Mouse (Mus musculus) kidney, embryonic 15.5 days (tissue): Measurements from ENCODE around the gene Sytl3. TPM values are rescaled to one million over a fixed set of nuclear protein-coding genes. Genes with fewer than 3 reads are reported as not detected.

Experiments used
- ATAC-seq: fragments of 200-750 bp; cut with Nextera tagmentation; replicated peaks from 2 replicates; pipeline ENCODE4 v1.8.0; 2017; ENCODE audit warnings: moderate TSS enrichment; ENCODE audit not compliant: low FRiP score
- H3K27ac ChIP-seq: fragments of 300-500 bp; sonication (generic); 2 replicates; pipeline ENCODE4 v1.5.1; 2015; ENCODE audit warnings: mild to moderate bottlenecking, inconsistent platforms
- H3K27me3 ChIP-seq: fragments of 300-500 bp; sonication (generic); 2 replicates; pipeline ENCODE4 v1.6.1; 2015; ENCODE audit warnings: inconsistent platforms
- H3K36me3 ChIP-seq: fragments of 300-500 bp; sonication (generic); 2 replicates; pipeline ENCODE4 v1.6.1; 2015; ENCODE audit warnings: inconsistent platforms
- H3K4me1 ChIP-seq: fragments of 300-500 bp; sonication (generic); 2 replicates; pipeline ENCODE4 v1.6.1; 2015; ENCODE audit warnings: inconsistent platforms
- H3K4me2 ChIP-seq: fragments of 300-500 bp; sonication (generic); 2 replicates; pipeline ENCODE4 v1.6.1; 2015; ENCODE audit warnings: moderate library complexity, mild to moderate bottlenecking, inconsistent platforms
- H3K4me3 ChIP-seq: fragments of 300-500 bp; sonication (generic); replicated peaks from 2 replicates; pipeline ENCODE4 v1.5.1; 2015; ENCODE audit warnings: mild to moderate bottlenecking, inconsistent platforms
- H3K9ac ChIP-seq: fragments of 300-500 bp; sonication (generic); 2 replicates; pipeline ENCODE4 v1.6.1; 2015; ENCODE audit warnings: mild to moderate bottlenecking, inconsistent platforms
- H3K9me3 ChIP-seq: fragments of 300-500 bp; sonication (generic); replicated peaks from 2 replicates; pipeline ENCODE4 v1.6.1; 2016; ENCODE audit warnings: inconsistent platforms
- WGBS: fragments of 180-500 bp; shearing (Covaris S2); methylation state at CpG from one replicate; pipeline ENCODE4 v1.1.7; 2015; ENCODE audit warnings: mixed read lengths; 5-methylcytosine and 5-hydroxymethylcytosine counted together
- polyA plus RNA-seq: library from polyadenylated mRNA; unstranded; fragments of >200 nt; fragmentation: Nextera tagmentation; extraction: Ambion mirVana; gene quantifications from 2 replicates; pipeline ENCODE4 v1.2.1, GENCODE M21; 2015

The Sytl3 gene
- polyA plus RNA-seq, 1 experiment from 2014 or later, result 1.2 TPM

GRCm38 (mm10) chr17:6771661-6772489 lies 113.0 kb downstream of the Sytl3 start:
- 56% methylated on average over 16 of the region's 16 CpGs for WGBS
- Histone ChIP-seq H3K27ac (peak overlapping the region; percentile 94), H3K4me1 (peaks cover 89% of the 10 kb centered on the region)

GRCm38 (mm10) chr17:6772490-6772773 lies 113.5 kb downstream of the Sytl3 start:
- Histone ChIP-seq H3K9ac (no peak overlapping the region), H3K9me3 (no peaks in the 10 kb centered on the region), H3K4me3 (no peak overlapping the region), H3K27me3 (no peaks in the 10 kb centered on the region), H3K4me2 (peak overlapping the region; percentile 25; the same call in 1 of the 2 replicates), H3K27ac (peak overlapping the region; percentile 94), H3K4me1 (peaks cover 90% of the 10 kb centered on the region), H3K36me3 (no peaks in the 10 kb centered on the region)
- peak; percentile 64 for ATAC-seq
- 44% methylated on average over 5 of the region's 5 CpGs for WGBS

More at GRCm38 (mm10) chr17:6771661-6772489, 113.0 kb downstream of the Sytl3 start:
- Histone ChIP-seq H3K9me3 (no peaks in the 10 kb centered on the region), H3K4me2 (peak overlapping the region; percentile 25; the same call in 1 of the 2 replicates), H3K9ac (peak overlapping the region; percentile 21; the same call in 1 of the 2 replicates), H3K36me3 (no peaks in the 10 kb centered on the region), H3K4me3 (no peak overlapping the region), H3K27me3 (no peaks in the 10 kb centered on the region)
- 0 out of 2 replicates have a peak, but pooled peaks have one; percentile 37 for ATAC-seq

GRCm38 (mm10) chr17:6773249-6773966 lies 114.5 kb downstream of the Sytl3 start:
- no peaks in the 10 kb centered on the region for H3K36me3 ChIP-seq
- no peaks in the 10 kb centered on the region for H3K9me3 ChIP-seq
- ATAC-seq, result no peak
- H3K9ac ChIP-seq, result no peak overlapping the region
- H3K4me2 ChIP-seq, result no peak overlapping the region
- WGBS, result 68% methylated on average over 14 of the region's 14 CpGs
- H3K4me1 ChIP-seq, result peaks cover 87% of the 10 kb centered on the region
- H3K4me3 ChIP-seq, result no peak overlapping the region
- no peaks in the 10 kb centered on the region for H3K27me3 ChIP-seq
- peak overlapping the region; percentile 94; the same call in 1 of the 2 replicates for H3K27ac ChIP-seq

- Histone ChIP-seq H3K36me3 (no peaks in the 10 kb centered on the region), H3K27ac (no peak overlapping the region), H3K4me3 (no peak overlapping the region), H3K9ac (no peak overlapping the region), H3K4me2 (no peak overlapping the region), H3K27me3 (peaks cover 6% of the 10 kb centered on the region; the same call in 1 of the 2 replicates), H3K9me3 (no peaks in the 10 kb centered on the region), H3K4me1 (peaks cover 88% of the 10 kb centered on the region)
- no peak for ATAC-seq
- 70% methylated on average over 9 of the region's 9 CpGs for WGBS
Observed at GRCm38 (mm10) chr17:6775221-6775620, 116.3 kb downstream of the Sytl3 start.

GRCm38 (mm10) chr17:6775671-6776070 lies 116.8 kb downstream of the Sytl3 start:
- Histone ChIP-seq H3K27ac (0 out of 2 replicates have a peak overlapping the region, but pooled peaks have one; percentile 52), H3K4me3 (no peak overlapping the region), H3K4me1 (peaks cover 91% of the 10 kb centered on the region), H3K4me2 (no peak overlapping the region), H3K36me3 (no peaks in the 10 kb centered on the region), H3K9me3 (no peaks in the 10 kb centered on the region), H3K9ac (no peak overlapping the region), H3K27me3 (peaks cover 10% of the 10 kb centered on the region; the same call in 1 of the 2 replicates)
- ATAC-seq, result no peak
- 59% methylated on average over 4 of the region's 4 CpGs for WGBS

GRCm38 (mm10) chr17:6776123-6776522 lies 117.2 kb downstream of the Sytl3 start:
- 55% methylated on average over 6 of the region's 6 CpGs for whole genome bisulfite sequencing
- Histone ChIP-seq H3K9me3 (no peaks in the 10 kb centered on the region), H3K4me1 (peaks cover 88% of the 10 kb centered on the region), H3K4me2 (no peak overlapping the region), H3K27me3 (peaks cover 12% of the 10 kb centered on the region; the same call in 1 of the 2 replicates), H3K9ac (no peak overlapping the region), H3K27ac (peak overlapping the region; percentile 52), H3K36me3 (no peaks in the 10 kb centered on the region), H3K4me3 (no peak overlapping the region)
- no peak for ATAC-seq

- WGBS, result 40% methylated on average over 5 of the region's 5 CpGs
- H3K4me2 ChIP-seq, result no peak overlapping the region
- H3K4me3 ChIP-seq, result no peak overlapping the region
- H3K27ac ChIP-seq, result peak overlapping the region; percentile 52
- H3K9me3 ChIP-seq, result no peaks in the 10 kb centered on the region
- no peaks in the 10 kb centered on the region for H3K36me3 ChIP-seq
- H3K9ac ChIP-seq, result no peak overlapping the region
- H3K27me3 ChIP-seq, result peaks cover 12% of the 10 kb centered on the region; the same call in 1 of the 2 replicates
- H3K4me1 ChIP-seq, result peaks cover 83% of the 10 kb centered on the region
- no peak for ATAC-seq
Observed at GRCm38 (mm10) chr17:6776576-6776975, 117.7 kb downstream of the Sytl3 start.

GRCm38 (mm10) chr17:6777061-6777460 lies 118.2 kb downstream of the Sytl3 start:
- no peak for ATAC-seq
- H3K4me3 ChIP-seq, result no peak overlapping the region
- H3K27me3 ChIP-seq, result peaks cover 15% of the 10 kb centered on the region; the same call in 1 of the 2 replicates
- H3K4me2 ChIP-seq, result no peak overlapping the region
- H3K27ac ChIP-seq, result peak overlapping the region; percentile 34; the same call in 1 of the 2 replicates
- H3K9me3 ChIP-seq, result no peaks in the 10 kb centered on the region
- no peak overlapping the region for H3K9ac ChIP-seq
- WGBS, result 64% methylated on average over 6 of the region's 6 CpGs
- peaks cover 82% of the 10 kb centered on the region for H3K4me1 ChIP-seq
- no peaks in the 10 kb centered on the region for H3K36me3 ChIP-seq

- 62% methylated on average over 12 of the region's 12 CpGs for WGBS
- Histone ChIP-seq H3K4me3 (no peak overlapping the region), H3K4me1 (peaks cover 79% of the 10 kb centered on the region), H3K27ac (peak overlapping the region; percentile 80), H3K27me3 (peaks cover 15% of the 10 kb centered on the region; the same call in 1 of the 2 replicates), H3K4me2 (peak overlapping the region; percentile 65), H3K9me3 (no peaks in the 10 kb centered on the region), H3K36me3 (no peaks in the 10 kb centered on the region), H3K9ac (no peak overlapping the region)
- ATAC-seq, result no peak
Observed at GRCm38 (mm10) chr17:6777629-6778331, 118.9 kb downstream of the Sytl3 start.

GRCm38 (mm10) chr17:6778332-6778683 lies 119.4 kb downstream of the Sytl3 start:
- peak overlapping the region; percentile 80 for H3K27ac ChIP-seq
- WGBS, result under 1% methylated on average over 9 of the region's 9 CpGs
- H3K4me2 ChIP-seq, result peak overlapping the region; percentile 65
- H3K36me3 ChIP-seq, result no peaks in the 10 kb centered on the region
- peak overlapping the region; percentile 81 for H3K4me3 ChIP-seq
- no peaks in the 10 kb centered on the region for H3K9me3 ChIP-seq
- H3K27me3 ChIP-seq, result peaks cover 15% of the 10 kb centered on the region; the same call in 1 of the 2 replicates
- peak overlapping the region; percentile 33 for H3K9ac ChIP-seq
- peaks cover 77% of the 10 kb centered on the region for H3K4me1 ChIP-seq
- ATAC-seq, result no peak

GRCm38 (mm10) chr17:6778771-6779509 lies 120.0 kb downstream of the Sytl3 start:
- peak overlapping the region; percentile 33 for H3K9ac ChIP-seq
- no peaks in the 10 kb centered on the region for H3K9me3 ChIP-seq
- H3K27me3 ChIP-seq, result peaks cover 15% of the 10 kb centered on the region; the same call in 1 of the 2 replicates
- WGBS, result 3% methylated on average over 23 of the region's 23 CpGs
- H3K4me1 ChIP-seq, result peaks cover 77% of the 10 kb centered on the region
- peak overlapping the region; percentile 65 for H3K4me2 ChIP-seq
- no peaks in the 10 kb centered on the region for H3K36me3 ChIP-seq
- H3K4me3 ChIP-seq, result peak overlapping the region; percentile 81
- ATAC-seq, result peak; percentile 55
- H3K27ac ChIP-seq, result peak overlapping the region; percentile 80
